Mouse (Mus musculus) retina, embryonic 14.5 days (tissue): ENCODE measurements around the gene Zfp536.

ENCODE experiments used
- DNase-seq: peaks from one replicate; pipeline ENCODE4 v3.0.0-alpha.2; 2015; ENCODE audit warnings: low spot score

Zfp536 gene

GRCm38 (mm10) chr7:37773312-37773702 is at the start of gene Zfp536:
Gene Zfp536, minus strand, starts transcription at chr7:37773641.
- peak; percentile 69 for DNase-seq

- no peak for DNase-seq
Measured at GRCm38 (mm10) chr7:37820670-37821301, 47.3 kb upstream of the Zfp536 start.

DNA sequence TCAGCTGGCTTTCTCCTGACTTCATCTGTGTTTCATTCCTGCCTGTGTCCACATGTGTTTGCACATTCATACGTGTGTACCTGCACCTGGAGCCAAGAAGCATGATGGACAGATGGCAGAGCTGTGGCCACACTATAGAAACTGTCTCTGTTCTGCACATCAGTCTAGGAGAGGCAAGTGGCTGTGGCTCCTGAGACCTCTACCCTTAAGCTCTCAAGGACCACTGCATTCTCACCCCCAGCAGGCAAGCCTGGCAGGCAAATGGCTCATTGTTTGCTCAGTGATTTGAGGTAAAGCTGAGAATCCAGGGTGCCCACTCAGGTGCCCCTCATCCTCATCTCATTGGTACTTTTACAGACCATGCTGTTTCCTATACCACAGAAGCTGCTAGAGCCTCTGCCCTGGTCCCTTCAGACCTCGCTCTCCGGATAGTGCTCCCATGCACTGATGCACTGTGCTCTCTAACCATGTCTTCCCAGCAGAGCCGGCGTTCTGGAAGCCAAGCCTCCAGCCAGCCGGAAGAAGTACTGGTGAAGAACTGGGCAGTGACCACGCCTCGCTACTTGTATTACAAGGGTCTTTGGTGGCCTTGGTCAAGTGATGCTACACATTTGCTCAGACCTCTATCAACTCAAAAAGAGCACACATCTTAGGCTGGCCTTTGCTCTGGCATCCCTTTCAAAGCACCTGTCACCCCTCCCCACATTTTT is 45.3 kb upstream of the Zfp536 start:
- no peak for DNase-seq

- DNase-seq, result no peak
Measured at GRCm38 (mm10) chr7:37816901-37817300, 43.5 kb upstream of the Zfp536 start.

- no peak for DNase-seq
Measured at GRCm38 (mm10) chr7:37814844-37815406, 41.5 kb upstream of the Zfp536 start.

DNA sequence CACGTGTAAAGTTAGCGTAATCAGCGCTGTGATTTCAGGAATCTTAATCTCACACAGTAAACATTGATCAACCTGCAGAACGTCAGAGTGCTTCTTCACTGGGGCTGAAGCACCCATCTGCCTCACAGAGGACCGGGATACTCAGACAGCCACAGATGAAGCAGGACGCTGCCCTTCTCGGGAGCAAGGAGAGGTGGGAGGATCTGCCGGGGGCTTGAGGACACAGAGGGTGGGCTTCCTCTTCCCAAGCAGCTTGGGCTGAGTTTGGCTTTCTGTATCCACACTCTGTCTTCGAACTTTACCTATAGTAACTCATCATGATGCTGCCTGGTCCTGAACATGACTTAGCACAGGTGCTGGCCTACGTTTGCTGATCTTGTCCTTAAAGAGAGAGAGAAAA is 40.2 kb upstream of the Zfp536 start:
- DNase-seq, result no peak

DNA sequence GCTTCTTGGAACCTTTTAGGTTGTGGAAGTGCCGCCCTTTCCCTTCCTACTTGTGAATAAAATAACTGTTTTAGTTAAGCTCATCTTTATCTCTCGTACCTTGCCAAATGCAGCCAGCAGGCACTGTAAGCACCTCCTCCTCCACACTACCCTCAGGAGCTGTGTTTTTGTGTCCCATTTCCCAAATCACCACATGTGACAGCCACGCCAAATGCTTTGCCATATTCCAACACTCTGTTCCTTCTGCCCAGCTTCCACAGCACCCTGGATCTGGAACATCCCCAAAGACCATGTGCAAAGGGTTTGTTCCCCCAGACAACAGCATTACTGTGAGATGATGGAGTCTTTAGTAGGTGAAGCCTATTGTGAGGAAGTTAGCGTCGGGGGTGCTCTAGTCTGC is 36.5 kb upstream of the Zfp536 start:
- no peak for DNase-seq

DNA sequence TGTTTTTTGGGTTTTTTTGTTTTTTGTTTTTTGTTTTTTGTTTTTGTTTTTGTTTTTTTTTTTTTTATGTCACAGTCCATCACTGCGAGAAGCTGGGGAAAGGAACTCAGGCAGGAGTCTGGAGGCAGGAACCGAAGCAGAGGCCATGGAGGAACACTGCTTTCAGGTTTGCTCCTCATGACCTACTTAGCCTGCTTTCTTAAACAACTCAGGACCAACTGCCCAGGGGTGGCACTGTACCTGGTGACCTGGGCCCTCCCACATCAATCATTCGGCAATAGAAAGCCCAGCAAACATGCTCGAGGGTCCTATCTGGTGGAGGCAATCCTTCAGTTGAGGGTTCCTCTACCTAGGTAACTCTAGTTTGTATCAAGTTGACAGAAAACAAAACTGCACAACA is 35.6 kb upstream of the Zfp536 start:
- no peak for DNase-seq

DNA sequence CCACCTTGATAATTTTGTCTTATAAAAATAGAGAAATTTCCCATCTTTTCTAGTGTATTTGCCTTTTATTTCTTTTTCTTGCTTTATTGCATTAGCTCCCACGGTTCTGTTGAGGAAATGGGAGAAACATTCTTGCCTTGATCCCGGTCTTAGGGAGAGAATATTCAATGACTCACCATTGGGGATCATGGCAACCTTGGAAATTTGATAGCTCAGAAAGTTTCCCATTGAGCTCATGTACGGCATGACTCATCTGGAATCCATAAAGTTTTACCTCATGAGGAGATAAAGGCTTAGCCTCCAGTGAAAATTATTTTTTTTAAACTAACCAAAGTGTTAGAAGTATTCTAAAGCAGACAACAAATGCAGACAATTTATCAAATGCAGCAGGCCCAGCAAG is 27.7 kb upstream of the Zfp536 start:
- no peak for DNase-seq

DNA sequence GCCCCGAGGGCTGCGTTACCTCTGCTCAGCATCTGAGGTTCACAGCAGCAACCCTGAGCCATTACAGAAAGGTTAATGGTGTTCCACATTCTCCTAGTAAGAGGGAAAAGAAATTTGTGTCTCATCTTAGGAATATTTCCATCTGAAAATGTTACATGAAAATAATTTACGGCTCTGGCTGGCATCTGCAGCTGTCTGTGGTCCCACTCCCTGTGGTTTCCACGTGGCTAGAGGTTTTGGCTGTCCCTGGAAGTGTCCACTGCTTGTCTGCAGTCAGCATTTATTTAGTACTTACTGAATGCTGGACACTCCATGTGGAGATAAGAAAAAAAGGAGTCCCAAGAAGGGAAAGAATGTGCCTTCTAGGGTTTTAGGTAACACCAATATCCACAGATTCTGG is 15.3 kb upstream of the Zfp536 start:
- DNase-seq, result no peak

DNA sequence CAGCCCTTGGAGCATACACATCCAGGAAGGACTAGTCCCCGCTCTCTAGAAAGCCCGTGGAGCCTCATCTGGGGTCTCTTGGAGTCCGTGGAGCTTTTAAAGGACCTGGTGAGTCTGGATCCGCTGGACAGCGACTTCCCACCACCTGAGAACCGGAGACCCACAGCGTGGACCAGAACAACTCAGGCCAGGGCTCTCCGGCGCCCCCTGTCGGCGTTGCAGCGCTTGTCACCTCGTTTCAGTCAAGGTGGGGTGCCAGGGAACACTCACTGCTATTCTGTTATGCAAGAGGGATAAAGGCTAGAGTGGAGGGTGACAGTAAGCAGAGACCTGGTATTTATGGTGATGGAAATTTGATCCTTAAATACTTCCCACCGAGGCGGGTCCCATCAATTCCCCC is 2.1 kb upstream of the Zfp536 start:
- peak; percentile 89 for DNase-seq

DNA sequence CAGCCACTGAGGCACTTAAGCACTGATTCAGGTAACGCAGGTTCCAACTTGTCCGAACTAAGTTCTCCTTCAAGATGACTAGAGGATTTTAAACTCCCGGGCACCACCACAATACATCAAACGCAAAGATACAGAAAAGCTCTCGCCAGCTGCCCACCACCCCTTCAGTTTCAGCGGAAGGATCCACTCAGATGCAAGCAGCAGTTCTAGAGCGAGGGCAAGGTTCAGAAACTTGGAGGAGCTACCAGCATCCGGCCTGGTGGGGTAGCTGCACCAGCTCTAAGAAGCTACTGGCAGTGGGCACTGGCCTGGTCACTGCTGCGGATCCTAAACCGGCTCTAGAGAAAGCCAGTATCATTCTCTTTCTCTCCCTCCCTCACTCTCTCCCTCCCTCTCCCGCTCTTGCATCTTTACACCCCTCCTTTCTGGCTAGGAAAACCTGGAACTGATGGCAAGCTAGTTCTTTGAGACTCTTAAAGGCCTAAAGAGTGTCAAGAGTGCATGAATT is 1.1 kb upstream of the Zfp536 start:
- DNase-seq, result peak; percentile 47

DNA sequence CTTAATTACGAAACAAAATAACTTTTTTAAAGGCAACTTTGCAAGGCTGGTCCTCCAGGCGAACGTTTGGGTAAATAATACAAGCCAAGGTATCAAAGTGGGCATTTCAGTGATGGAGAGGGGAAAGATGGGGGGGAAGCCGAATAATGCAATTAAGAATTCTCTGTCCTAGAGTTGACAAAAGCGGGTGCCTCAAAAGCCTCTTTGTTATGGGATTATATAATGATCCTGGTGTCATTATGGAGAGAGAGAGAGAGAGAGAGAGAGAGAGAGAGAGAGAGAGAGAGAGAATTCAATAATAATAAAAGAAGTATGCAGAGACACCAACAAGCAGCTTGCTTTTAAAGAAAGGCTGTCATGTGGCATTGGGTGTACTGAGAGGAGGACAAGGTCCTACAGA is 465 bp upstream of the Zfp536 start:
- peak; percentile 51 for DNase-seq

GRCm38 (mm10) chr7:37772376-37773311 is 797 bp downstream of the Zfp536 start:
- peak; percentile 72 for DNase-seq

DNA sequence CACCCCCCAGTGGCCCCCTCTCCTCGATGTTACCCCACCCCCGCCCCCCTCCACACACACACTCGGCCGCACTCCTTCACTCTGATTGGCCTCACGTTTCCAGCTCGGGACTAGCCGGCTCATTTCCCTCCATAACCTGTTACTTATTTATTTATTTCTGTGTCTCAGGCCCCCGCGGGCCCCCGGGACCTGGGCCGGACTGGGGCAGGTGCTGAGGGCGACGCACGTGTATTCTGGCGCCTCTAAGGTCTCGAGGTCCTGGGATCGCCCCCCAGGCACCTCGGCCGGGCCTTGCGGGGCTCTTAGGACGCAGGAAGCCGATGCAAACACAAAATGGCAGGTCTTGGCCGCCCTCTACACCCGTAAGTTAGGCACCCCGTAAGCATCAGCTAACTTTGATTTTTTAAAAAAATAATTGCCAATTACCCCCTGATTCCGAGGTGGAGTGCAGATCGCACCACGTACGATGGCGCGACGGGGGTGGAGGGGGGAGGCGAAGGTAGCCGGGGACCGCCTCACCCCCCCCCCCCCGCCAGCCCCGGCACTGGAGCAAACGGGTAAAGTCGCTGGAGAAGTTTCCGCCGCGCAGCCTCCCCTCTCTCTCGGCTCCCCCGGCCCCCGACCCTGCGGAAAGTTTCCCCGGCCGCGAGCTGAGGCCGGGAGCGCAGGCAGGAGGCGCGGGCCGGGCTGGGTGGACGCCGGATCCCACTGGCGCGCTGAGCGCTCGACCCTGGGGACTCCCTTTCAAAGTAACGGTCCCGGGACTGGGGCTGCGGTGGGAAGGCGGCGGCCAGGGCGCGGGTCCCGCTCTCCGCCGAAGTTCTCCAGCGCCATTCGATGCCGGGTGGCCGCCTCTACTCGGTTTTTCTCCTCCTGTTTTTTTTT is 1.7 kb downstream of the Zfp536 start:
- peak; percentile 81 for DNase-seq

- DNase-seq, result peak; percentile 96
Measured at GRCm38 (mm10) chr7:37770400-37771050, 2.9 kb downstream of the Zfp536 start.

- peak; percentile 71 for DNase-seq
Measured at GRCm38 (mm10) chr7:37769526-37770399, 3.7 kb downstream of the Zfp536 start.

GRCm38 (mm10) chr7:37769004-37769403 is 4.4 kb downstream of the Zfp536 start:
- DNase-seq, result peak; percentile 41

GRCm38 (mm10) chr7:37768310-37768940 is 5.0 kb downstream of the Zfp536 start:
- DNase-seq, result peak; percentile 45
